Mouse (Mus musculus) spleen, postnatal 14 days (tissue): ENCODE measurements at regions not wholly inside any gene's neighbourhood (a gene's known extent, or its start where the extent isn't known, plus 50 kb on each side); places are given as distances from the start of the nearest gene placed in this dataset.

Source experiments
- DNase-seq, 2 experiments: peaks; one replicate each; pipeline ENCODE4 v3.0.0; 2021 to 2022; ENCODE audit warnings: low spot score in 2 of 2

- DNase-seq: no peak
These were observed 579.7 kb upstream of the Camk1g start for GRCm38 (mm10) chr1:193949817-193950216.

DNA sequence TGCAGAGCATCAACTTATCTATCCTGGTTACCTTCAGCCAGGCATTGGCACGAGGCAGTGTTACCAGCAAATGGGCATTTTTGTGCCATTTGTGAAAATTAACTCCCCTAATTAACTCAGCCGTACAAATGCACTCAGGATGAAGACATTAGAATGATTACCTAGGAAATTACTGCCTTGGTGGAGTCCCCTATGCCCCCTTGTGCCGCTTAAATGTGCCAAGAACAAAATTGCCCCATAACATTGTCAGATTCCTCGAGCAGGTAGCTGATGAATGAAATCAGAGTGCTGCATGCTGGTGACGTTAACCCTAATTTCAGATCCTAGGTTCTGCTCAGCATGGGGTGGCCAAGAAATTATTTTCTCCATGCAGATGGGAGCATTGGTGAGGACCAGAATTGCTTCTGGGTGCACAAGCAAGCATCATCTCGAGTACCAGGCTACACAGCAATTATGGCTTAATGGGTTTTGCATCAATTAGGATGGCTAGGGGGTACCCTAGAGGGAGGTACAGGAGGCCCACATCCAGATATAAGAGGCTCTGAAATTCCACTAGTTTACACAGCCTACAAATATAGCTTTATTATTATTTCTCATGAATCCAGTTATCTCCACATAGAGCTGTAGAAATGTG is 577.0 kb upstream of the Camk1g start:
- no peak for DNase-seq

DNA sequence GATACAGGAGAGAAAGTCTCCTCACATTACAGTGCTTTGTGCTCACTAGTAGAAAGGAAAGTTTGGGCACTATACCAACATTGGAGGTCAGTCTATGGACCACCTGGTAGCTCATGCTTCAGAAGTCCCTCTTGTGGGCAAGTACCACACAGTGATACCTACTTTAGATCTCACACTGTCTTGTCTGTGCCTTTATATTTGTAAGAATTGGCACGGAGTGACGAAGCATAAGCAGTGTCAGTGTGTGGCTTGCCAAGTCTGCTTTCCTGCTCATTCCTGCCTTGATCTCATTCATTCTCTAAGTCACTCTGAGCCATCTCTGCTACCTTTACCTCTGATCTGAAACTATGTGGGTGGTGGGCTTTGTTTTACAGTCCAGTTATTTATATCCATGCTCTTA is 565.9 kb upstream of the Camk1g start:
- DNase-seq: no peak

DNA sequence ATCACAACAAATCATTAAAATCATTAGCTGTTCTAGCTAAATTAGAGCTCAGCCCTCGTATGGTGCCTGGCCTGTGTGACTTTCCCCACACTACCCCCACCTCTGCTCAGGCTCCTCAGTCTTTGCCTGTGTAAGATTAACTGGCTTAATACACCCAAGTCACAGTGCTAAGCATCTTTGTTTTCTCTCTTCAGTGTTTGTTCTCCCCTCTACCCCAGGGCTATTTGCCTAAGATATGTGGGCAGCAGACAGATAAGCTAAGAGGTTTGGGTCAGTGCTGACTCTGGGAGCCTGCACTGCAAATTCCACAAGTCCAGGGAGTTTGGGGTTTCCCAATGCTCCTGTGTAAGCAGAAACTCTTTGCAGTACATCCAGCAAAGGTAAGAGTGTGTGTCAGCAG is 564.2 kb upstream of the Camk1g start:
- no peak for DNase-seq

DNA sequence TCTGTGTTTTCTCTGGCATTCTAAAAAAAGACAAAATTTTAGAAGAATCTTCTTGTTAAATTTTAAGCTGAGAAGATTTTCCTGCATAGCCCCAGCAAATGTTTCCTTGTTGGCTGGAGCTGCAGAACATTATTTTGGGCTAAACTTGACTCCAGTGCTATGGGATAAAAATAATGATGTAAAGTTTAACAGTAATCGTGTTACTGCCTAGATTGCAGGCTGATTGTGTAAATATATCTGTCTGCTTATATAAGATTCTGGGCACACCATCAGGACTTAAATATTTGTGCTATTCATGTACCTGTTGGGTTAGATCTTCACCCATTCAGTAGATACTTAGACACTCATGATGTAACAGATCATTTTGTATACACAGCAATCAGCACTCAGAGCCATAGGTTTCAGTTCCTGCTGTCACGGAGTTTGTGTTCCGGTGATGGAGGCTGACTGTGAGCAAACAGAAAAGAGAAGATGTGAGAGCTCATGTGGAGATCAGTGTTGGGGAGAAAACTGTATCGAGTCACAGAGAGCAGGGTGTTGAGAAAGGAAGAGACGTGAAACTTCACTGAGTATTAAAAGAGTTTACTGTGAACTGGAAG is 561.1 kb upstream of the Camk1g start:
- DNase-seq: no peak

- no peak for DNase-seq
These were observed 558.5 kb upstream of the Camk1g start for GRCm38 (mm10) chr1:193928607-193929006.

- no peak for DNase-seq
These were observed 552.7 kb upstream of the Camk1g start for GRCm38 (mm10) chr1:193922756-193923155.

DNA sequence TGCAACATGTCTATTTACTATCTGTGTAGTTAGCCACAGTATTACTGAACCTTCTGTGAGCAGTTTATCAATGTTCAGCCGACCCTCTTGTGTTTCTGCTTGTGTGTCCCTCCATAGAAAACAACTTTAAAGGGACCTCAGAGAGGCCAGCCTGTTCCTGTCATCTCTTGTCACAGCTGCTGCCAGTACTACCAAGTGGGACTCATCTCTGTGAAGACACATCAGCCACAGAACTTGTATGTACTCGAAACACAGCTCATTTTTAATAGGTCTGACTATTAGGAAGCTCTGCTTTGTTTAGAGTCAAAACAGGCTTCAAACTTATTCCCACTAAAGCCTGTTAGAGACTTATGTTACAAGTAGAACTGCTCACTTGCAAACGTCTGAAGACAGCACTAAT is 549.1 kb upstream of the Camk1g start:
- no peak for DNase-seq

DNA sequence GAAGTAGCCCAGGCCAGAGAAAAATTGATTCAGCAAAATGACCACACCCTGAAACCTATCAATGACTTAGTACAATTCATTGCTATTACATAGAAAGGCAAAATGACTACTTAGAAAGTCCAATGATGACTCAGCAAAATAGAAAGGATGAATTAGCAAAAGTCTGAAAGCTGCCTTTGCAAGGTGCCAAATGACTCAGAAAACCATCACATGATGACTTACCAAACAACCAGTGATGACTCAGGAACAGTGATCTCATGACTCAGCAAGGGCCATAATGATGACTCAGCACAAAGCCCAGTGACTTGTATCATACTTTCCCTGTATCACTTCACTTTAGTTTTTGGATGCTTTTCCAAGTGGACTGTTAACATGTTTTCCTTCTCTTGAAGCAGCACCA is 535.6 kb upstream of the Camk1g start:
- no peak for DNase-seq

DNA sequence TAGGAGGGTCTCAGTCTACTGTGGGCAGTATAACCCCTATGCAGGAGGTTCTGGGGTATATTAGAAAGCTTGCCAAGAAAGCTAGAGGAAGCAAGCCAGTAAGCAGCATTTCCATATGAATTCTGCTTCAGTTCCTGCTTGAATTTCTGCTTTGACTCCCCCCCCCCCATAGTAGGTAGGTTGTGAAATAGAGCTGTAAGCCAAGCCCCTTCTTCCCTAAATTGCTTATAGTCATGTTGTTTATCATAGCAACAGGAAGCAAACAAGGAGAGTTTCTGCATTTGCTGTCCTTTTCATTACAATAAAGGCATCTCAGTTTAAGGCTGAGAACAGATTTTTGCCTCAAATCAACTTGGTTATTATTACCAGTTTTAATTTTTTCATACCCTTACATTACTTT is 524.0 kb upstream of the Camk1g start:
- no peak for DNase-seq

DNA sequence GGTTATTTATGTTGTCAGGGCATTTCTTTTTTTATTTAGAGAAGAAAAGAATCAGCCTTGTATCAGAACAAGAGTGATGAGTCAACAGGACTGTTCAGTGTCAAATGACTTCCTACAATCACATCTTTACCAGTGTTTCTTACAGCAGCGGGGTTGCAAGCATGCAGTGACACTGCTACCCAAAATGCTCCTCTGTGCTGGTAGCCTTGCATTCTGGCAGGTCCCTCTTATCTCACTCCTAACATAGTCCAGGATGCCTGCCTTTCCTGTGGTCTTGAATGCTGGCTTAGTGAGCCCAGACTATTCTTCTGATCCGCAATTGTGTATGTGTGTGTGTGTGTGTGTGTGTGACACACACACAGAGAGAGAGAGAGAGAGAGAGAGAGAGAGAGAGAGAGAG is 506.4 kb upstream of the Camk1g start:
- DNase-seq: no peak

- DNase-seq: no peak
These were observed 506.0 kb upstream of the Camk1g start for GRCm38 (mm10) chr1:193876121-193876520.

- no peak for DNase-seq
These were observed 505.2 kb upstream of the Camk1g start for GRCm38 (mm10) chr1:193875287-193875686.

DNA sequence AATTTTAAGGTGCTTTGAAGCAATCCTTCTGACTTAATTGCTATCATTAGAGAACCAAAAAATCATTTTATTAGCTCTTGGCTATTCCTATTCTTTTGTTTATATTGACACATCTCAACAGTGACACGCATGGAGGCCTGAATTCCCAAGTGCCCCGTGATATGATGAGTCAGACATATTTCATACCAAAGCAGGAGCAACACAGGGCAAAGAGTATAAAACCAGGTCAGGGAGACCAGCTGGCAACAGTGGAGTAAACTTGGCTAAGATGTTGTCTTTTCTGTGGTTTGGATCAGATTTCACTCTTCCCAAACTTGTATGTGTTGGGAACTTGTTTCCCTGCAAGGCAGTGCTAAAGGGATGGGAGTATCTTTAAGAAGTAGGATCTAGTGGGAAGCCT is 500.6 kb upstream of the Camk1g start:
- DNase-seq: no peak

DNA sequence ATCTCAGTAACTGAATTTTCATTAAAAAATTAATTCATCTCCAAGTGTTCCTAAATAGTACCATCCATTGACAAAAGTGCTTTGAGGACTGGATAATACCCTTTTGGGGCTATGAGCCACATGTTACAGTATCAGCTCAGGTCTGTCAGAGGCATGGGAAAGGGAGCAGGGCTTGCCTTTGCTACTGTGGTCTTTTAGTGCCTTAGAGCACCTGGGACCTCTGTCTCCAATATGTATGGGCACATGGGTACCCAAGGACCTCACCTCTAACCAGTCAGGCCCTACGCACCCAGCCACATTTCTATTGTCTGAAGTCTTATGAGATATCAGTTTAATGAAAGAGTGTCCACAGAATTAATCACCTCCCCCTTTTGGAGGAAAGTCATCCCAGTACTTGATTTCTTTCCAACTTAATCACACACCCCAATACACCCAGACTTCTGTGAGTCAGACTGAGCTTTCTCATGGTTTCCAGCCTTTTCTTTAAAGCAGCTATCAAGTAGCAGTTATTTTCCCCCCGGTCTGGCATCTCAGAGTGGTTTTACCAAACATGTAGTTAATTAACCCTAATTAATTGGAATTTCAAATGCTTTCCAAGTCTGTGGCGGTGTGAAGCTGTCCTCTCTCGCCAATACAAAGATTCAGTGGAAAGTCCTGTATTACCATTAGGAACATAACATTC is 498.7 kb upstream of the Camk1g start:
- no peak for DNase-seq

DNA sequence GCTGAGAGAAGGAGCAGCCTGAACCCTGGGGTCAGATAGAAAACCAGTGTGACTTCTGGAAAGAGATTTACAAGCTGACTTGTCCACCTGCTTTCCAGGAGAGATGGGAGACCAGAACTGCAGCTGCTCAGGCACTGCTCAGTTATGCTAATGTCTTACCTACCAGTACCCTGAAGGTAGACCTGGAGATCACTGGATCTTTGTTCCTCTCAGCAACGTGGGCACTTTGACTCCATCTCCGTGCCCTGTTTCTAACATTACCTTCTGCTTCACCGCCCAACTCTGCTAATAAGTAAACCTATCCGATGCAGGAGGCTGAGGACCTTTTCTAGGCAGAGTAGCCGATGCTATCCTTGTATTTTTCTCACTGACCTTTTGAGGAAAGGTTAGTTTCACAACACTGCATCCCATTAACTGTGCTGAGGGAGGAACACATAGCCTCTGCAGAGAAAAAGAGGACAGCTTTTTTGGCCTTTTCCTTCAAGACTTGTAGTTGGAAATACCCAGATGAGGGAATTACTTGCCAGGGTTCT is 490.7 kb upstream of the Camk1g start:
- no peak for DNase-seq

DNA sequence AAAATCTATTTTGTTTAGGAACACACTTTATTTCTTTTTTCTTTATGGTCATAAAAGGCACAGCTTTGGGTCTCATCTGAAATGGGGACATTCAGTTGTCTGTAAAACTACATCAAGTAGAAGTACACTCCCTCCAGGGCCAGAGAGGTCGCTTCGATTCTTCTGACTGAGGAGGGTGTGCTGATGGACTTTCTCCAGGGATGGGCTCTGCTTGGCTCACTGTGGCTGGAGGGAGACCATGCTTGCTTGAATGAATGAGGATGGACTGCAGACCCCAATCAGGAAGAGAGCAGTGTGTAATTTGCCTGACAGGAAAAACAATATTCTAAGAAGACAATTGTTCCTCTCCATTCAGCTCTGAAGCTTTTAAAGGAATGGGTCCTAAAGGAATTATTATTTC is 490.3 kb upstream of the Camk1g start:
- DNase-seq: no peak

GRCm38 (mm10) chr1:193859257-193860125 is 489.4 kb upstream of the Camk1g start:
- no peak for DNase-seq

- no peak for DNase-seq
These were observed 477.8 kb upstream of the Camk1g start for GRCm38 (mm10) chr1:193847922-193848321.

DNA sequence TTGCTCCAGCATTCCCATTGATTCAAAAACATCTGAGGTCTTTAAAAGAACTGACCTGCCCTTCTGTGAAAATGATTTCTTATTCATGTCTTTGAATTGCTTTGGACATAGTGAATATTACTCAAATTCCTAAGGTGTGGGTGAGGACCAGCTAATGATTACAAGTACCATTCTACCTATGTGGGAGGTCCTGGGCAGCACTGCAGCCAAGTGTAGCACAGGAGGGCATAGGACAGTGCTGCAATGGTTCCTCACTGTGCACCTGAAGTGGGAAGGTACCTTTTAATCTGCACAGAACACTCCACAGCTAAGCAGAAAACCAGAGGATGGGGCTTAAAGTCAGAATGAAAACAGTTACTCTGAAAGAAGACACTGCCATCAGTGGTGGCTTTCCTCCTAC is 474.8 kb upstream of the Camk1g start:
- DNase-seq: no peak

GRCm38 (mm10) chr1:193844461-193844860 is 474.4 kb upstream of the Camk1g start:
- no peak for DNase-seq

- no peak for DNase-seq
These were observed 430.9 kb upstream of the Camk1g start for GRCm38 (mm10) chr1:193800998-193801397.
